10 mouse cellular contexts compared by ENCODE assay signal in genomic region chr7:121931246-121931645, GRCm38 (mm10). TPM values are rescaled to one million over a fixed set of nuclear protein-coding genes. Genes with fewer than 3 reads are reported as not detected.
DNase-seq lines count a peak whose midpoint lies in the region; ATAC-seq and TF ChIP-seq lines count a peak whose summit lies in the region.
"Had no signal": no experiment of that assay in that cellular context is flagged by ENCODE, and none has a peak within 500 bp of the region (broad histone marks: within the 10 kb centered on the region; RNA-seq: fewer than 3 reads in every experiment).

No protein-coding gene starts in this region.

- no peak overlapping the region for H3K4me3 ChIP-seq in midbrain, postnatal 0 days (ENCODE audit: low read depth, low read length)
- no peak overlapping the region for H3K4me3 ChIP-seq in midbrain, embryonic 10.5 days
- no peak overlapping the region for H3K4me3 ChIP-seq in cerebellum, adult 2 months (replicated peaks; ENCODE audit: insufficient read depth, low read depth, low read length)
- H3K4me3 ChIP-seq in forebrain, embryonic 10.5 days = no peak overlapping the region
- H3K4me3 ChIP-seq: neural tube, embryonic 12.5 days had no signal

- no peak for TF ChIP-seq POLR2A in cerebellum, adult 2 months (IDR thresholded peaks at IDR 0.05; ENCODE audit: borderline replicate concordance, insufficient read depth, low read length)

- peak; percentile 64 for DNase-seq in midbrain, postnatal 0 days (ENCODE audit: low spot score)
- no peak for DNase-seq in midbrain, embryonic 10.5 days (ENCODE audit: low spot score)
- DNase-seq in cerebellum, adult 2 months = peak; percentile 73 to 84
- peak; percentile 31 to 67 for DNase-seq in kidney, adult 8-10 months
- no peak for DNase-seq in thymus, postnatal 10 days (ENCODE audit: low spot score in 2 of 2)
- no peak for DNase-seq in forebrain, embryonic 10.5 days (ENCODE audit: extremely low spot score, low spot score)
- no peak for DNase-seq in heart, adult 11 months
- DNase-seq: thymus, adult 18-20 months had no signal

- WGBS in midbrain, postnatal 0 days = 40% methylated on average over 7 of the region's 7 CpGs
- WGBS in midbrain, embryonic 10.5 days = 41% methylated on average over 7 of the region's 7 CpGs
- WGBS in cerebellum, adult 2 months = 20% methylated on average over 7 of the region's 7 CpGs
- WGBS in forebrain, embryonic 10.5 days = 50% methylated on average over 7 of the region's 7 CpGs

- H3K27me3 ChIP-seq in midbrain, postnatal 0 days (ENCODE audit: insufficient read depth, low read length) = no peaks in the 10 kb centered on the region
- no peaks in the 10 kb centered on the region for H3K27me3 ChIP-seq in midbrain, embryonic 10.5 days (ENCODE audit: low read depth, poor library complexity, severe bottlenecking)
- H3K27me3 ChIP-seq in cerebellum, adult 2 months (ENCODE audit: control insufficient read depth, insufficient read depth, low read length) = no peaks in the 10 kb centered on the region; the same call in 1 of the 2 replicates
- H3K27me3 ChIP-seq in forebrain, embryonic 10.5 days (ENCODE audit: poor library complexity, severe bottlenecking) = no peaks in the 10 kb centered on the region
- H3K27me3 ChIP-seq: neural tube, embryonic 12.5 days had no signal

- no peak overlapping the region for H3K4me2 ChIP-seq in midbrain, postnatal 0 days (ENCODE audit: low read depth, low read length, poor library complexity, severe bottlenecking)
- H3K4me2 ChIP-seq: neural tube, embryonic 12.5 days had no signal

- H3K36me3 ChIP-seq in midbrain, postnatal 0 days (ENCODE audit: insufficient read depth, low read length) = peaks cover 32% of the 10 kb centered on the region
- peaks cover 44% of the 10 kb centered on the region for H3K36me3 ChIP-seq in midbrain, embryonic 10.5 days
- H3K36me3 ChIP-seq in forebrain, embryonic 10.5 days (replicated peaks) = peaks cover 41% of the 10 kb centered on the region

- H3K9ac ChIP-seq in midbrain, postnatal 0 days (replicated peaks; ENCODE audit: low read length, poor library complexity, severe bottlenecking) = no peak overlapping the region
- H3K9ac ChIP-seq: neural tube, embryonic 12.5 days had no signal

- H3K4me1 ChIP-seq in midbrain, postnatal 0 days (ENCODE audit: insufficient read depth, low read length) = no peaks in the 10 kb centered on the region
- H3K4me1 ChIP-seq in midbrain, embryonic 10.5 days = no peaks in the 10 kb centered on the region
- peaks cover 55% of the 10 kb centered on the region for H3K4me1 ChIP-seq in cerebellum, adult 2 months (ENCODE audit: control insufficient read depth, insufficient read depth, low read length)
- no peaks in the 10 kb centered on the region for H3K4me1 ChIP-seq in forebrain, embryonic 10.5 days
- H3K4me1 ChIP-seq: neural tube, embryonic 12.5 days had no signal

- no peaks in the 10 kb centered on the region for H3K9me3 ChIP-seq in midbrain, postnatal 0 days (ENCODE audit: low read length)
- H3K9me3 ChIP-seq in midbrain, embryonic 10.5 days (replicated peaks) = no peaks in the 10 kb centered on the region
- H3K9me3 ChIP-seq in forebrain, embryonic 10.5 days = no peaks in the 10 kb centered on the region
- H3K9me3 ChIP-seq: G1E; neural tube, embryonic 12.5 days had no signal

- no peak for ATAC-seq in midbrain, postnatal 0 days (ENCODE audit: low FRiP score)

- no peak overlapping the region for H3K27ac ChIP-seq in midbrain, postnatal 0 days (ENCODE audit: low read depth, low read length)
- H3K27ac ChIP-seq in midbrain, embryonic 10.5 days (replicated peaks) = no peak overlapping the region
- peak overlapping the region; percentile 36; the same call in 1 of the 2 replicates for H3K27ac ChIP-seq in cerebellum, adult 2 months (ENCODE audit: insufficient read depth, low read length)
- H3K27ac ChIP-seq in forebrain, embryonic 10.5 days = no peak overlapping the region
- H3K27ac ChIP-seq: neural tube, embryonic 12.5 days had no signal

- TF ChIP-seq CTCF in midbrain, postnatal 0 days (IDR thresholded peaks at IDR 0.05) = no peak
- TF ChIP-seq CTCF in cerebellum, adult 2 months (IDR thresholded peaks at IDR 0.05; ENCODE audit: borderline replicate concordance, insufficient read depth, low read depth, low read length) = no peak

RNA-seq across cellular contexts. Expression of gene Cog7, which starts 50.3 kb away (rescaled TPM):
- 34.9 and 41.3 TPM in 2 replicates for total RNA-seq in midbrain, postnatal 0 days (2014; rRNA removed)
- 22.4 and 27.4 TPM in 2 replicates for polyA plus RNA-seq in midbrain, postnatal 0 days (2015; fragmentation: Nextera tagmentation; extraction: Ambion mirVana)
- 22.1 and 25.4 TPM in 2 replicates for polyA plus RNA-seq in midbrain, embryonic 10.5 days (2016; fragmentation: Nextera tagmentation; extraction: Ambion mirVana)
- 32.3 and 32.6 TPM in 2 replicates for polyA plus RNA-seq in cerebellum, adult 2 months (2012; rRNA removed)
- 23.3 TPM in 2 replicates for polyA plus RNA-seq in forebrain, embryonic 10.5 days (2016; fragmentation: Nextera tagmentation; extraction: Ambion mirVana)

Comparison
In these comparisons a context has a peak if more than half of its experiments do, and no peak if none do; other contexts are left out.
1. DNase-seq: peak in midbrain, postnatal 0 days (single experiment), cerebellum, adult 2 months (2 of 2) and kidney, adult 8-10 months (2 of 2); none in midbrain, embryonic 10.5 days (single experiment), thymus, postnatal 10 days (0 of 2), forebrain, embryonic 10.5 days (single experiment) and heart, adult 11 months (single experiment).